Mouse (Mus musculus) neural tube, embryonic 13.5 days (tissue): ENCODE data around the gene Dpyd. TPM values are rescaled to one million over a fixed set of nuclear protein-coding genes. Genes with fewer than 3 reads are reported as not detected.
A peak's percentile ranks its signal among the peaks of the same experiment; 100 is the strongest.

Source experiments
- ATAC-seq: fragments of 200-750 bp; cut with Nextera tagmentation; 2 replicates; pipeline ENCODE4 v1.8.0; 2017; ENCODE audit warnings: low read depth, mild to moderate bottlenecking, moderate TSS enrichment, moderate library complexity
- H3K27ac ChIP-seq: fragments of 300-500 bp; sonication (generic); replicated peaks from 2 replicates; pipeline ENCODE4 v1.5.1; 2015; ENCODE audit warnings: moderate library complexity, mild to moderate bottlenecking, inconsistent platforms
- H3K27me3 ChIP-seq: fragments of 300-500 bp; sonication (generic); 2 replicates; pipeline ENCODE4 v1.6.1; 2015; ENCODE audit warnings: mild to moderate bottlenecking, inconsistent platforms
- H3K36me3 ChIP-seq: fragments of 300-500 bp; sonication (generic); 2 replicates; pipeline ENCODE4 v1.6.1; 2015; ENCODE audit warnings: mild to moderate bottlenecking, inconsistent platforms
- H3K4me1 ChIP-seq: fragments of 300-500 bp; sonication (generic); replicated peaks from 2 replicates; pipeline ENCODE4 v1.6.1; 2015; ENCODE audit warnings: inconsistent platforms
- H3K4me2 ChIP-seq: fragments of 300-500 bp; sonication (generic); 2 replicates; pipeline ENCODE4 v1.6.1; 2015; ENCODE audit warnings: inconsistent platforms, mild to moderate bottlenecking, moderate library complexity
- H3K4me3 ChIP-seq: fragments of 300-500 bp; sonication (generic); 2 replicates; pipeline ENCODE4 v1.5.1; 2015; ENCODE audit warnings: mild to moderate bottlenecking, inconsistent platforms
- H3K9ac ChIP-seq: fragments of 300-500 bp; sonication (generic); 2 replicates; pipeline ENCODE4 v1.6.1; 2015; ENCODE audit warnings: moderate library complexity, mild to moderate bottlenecking, inconsistent platforms
- H3K9me3 ChIP-seq: fragments of 300-500 bp; sonication (generic); 2 replicates; pipeline ENCODE4 v1.6.1; 2016; ENCODE audit warnings: inconsistent platforms
- WGBS: fragments of 180-500 bp; shearing (Covaris S2); methylation state at CpG from one replicate; pipeline ENCODE4 v1.1.7; 2015; 5-methylcytosine and 5-hydroxymethylcytosine counted together
- polyA plus RNA-seq: library from polyadenylated mRNA; unstranded; fragments of >200 nt; fragmentation: Nextera tagmentation; extraction: Ambion mirVana; gene quantifications from 2 replicates; pipeline ENCODE4 v1.2.1, GENCODE M21; 2015

The Dpyd gene
- polyA plus RNA-seq, 1 experiment from 2014 or later, result 6.0 TPM

- no peak for ATAC-seq
- Histone ChIP-seq H3K4me1 (no peaks in the 10 kb centered on the region), H3K4me3 (no peak overlapping the region), H3K36me3 (no peaks in the 10 kb centered on the region), H3K9me3 (no peaks in the 10 kb centered on the region), H3K9ac (no peak overlapping the region), H3K27me3 (no peaks in the 10 kb centered on the region), H3K4me2 (no peak overlapping the region), H3K27ac (no peak overlapping the region)
- 56% methylated on average over 1 of the region's 1 CpGs for WGBS
Measured at GRCm38 (mm10) chr3:119042611-119043010, 480.7 kb downstream of the Dpyd start.

- Histone ChIP-seq H3K9me3 (no peaks in the 10 kb centered on the region), H3K27me3 (no peaks in the 10 kb centered on the region), H3K27ac (no peak overlapping the region), H3K4me1 (no peaks in the 10 kb centered on the region), H3K4me3 (no peak overlapping the region), H3K4me2 (no peak overlapping the region), H3K9ac (no peak overlapping the region), H3K36me3 (no peaks in the 10 kb centered on the region)
- ATAC-seq, result no peak
- 97% methylated on average over 1 of the region's 1 CpGs for WGBS
Measured at GRCm38 (mm10) chr3:119056144-119056543, 494.2 kb downstream of the Dpyd start.

GRCm38 (mm10) chr3:119063214-119063613, 501.3 kb downstream of the Dpyd start:
- Histone ChIP-seq H3K27me3 (no peaks in the 10 kb centered on the region), H3K4me2 (no peak overlapping the region), H3K9ac (no peak overlapping the region), H3K27ac (peak overlapping the region; percentile 38; the same call in 1 of the 2 replicates), H3K9me3 (no peaks in the 10 kb centered on the region), H3K4me1 (peaks cover 11% of the 10 kb centered on the region), H3K36me3 (no peaks in the 10 kb centered on the region), H3K4me3 (no peak overlapping the region)
- 23% methylated on average over 4 of the region's 4 CpGs for WGBS
- peak; percentile 76; the same call in 1 of the 2 replicates for ATAC-seq

DNA sequence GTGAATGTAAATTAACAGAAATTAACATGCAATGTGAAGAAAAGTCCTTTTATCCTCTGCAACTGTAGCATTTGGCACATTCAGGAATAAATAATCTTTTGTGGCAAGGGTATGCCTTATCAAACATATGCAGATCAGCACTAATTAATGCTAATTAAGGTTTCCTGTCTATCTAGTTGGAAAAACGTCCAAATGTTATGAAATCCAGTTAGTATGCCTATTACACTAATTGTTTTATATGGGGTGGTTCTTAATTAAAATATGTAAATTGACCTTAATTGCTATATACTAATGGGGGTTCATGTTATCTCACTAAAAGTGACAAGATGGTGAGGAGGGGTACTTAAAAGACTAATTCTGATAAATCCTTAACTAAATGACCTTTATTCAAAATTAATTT, 501.7 kb downstream of the Dpyd start:
- no peak overlapping the region for H3K4me3 ChIP-seq
- H3K36me3 ChIP-seq, result no peaks in the 10 kb centered on the region
- H3K9me3 ChIP-seq, result no peaks in the 10 kb centered on the region
- no peak overlapping the region for H3K4me2 ChIP-seq
- no peak overlapping the region for H3K9ac ChIP-seq
- no peak overlapping the region for H3K27ac ChIP-seq
- 15% methylated on average over 1 of the region's 1 CpGs for WGBS
- peak; percentile 75; the same call in 1 of the 2 replicates for ATAC-seq
- no peaks in the 10 kb centered on the region for H3K27me3 ChIP-seq
- H3K4me1 ChIP-seq, result peaks cover 11% of the 10 kb centered on the region

DNA sequence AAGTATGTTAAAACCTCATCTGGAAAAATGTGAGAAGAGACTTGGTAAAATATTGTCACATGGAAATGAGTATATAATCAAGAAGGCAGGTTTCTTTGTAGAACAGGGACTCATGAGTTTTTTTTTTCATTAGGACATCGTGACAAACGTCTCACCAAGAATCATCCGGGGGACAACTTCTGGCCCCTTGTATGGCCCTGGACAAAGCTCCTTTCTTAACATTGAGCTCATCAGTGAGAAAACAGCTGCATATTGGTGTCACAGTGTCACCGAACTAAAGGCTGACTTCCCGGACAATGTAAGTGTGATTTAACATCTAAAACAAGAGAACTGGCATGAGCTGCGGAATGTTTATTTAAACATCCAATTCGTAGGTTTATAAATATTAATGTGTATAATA, 502.8 kb downstream of the Dpyd start:
- whole genome bisulfite sequencing, result 11% methylated on average over 7 of the region's 7 CpGs

DNA sequence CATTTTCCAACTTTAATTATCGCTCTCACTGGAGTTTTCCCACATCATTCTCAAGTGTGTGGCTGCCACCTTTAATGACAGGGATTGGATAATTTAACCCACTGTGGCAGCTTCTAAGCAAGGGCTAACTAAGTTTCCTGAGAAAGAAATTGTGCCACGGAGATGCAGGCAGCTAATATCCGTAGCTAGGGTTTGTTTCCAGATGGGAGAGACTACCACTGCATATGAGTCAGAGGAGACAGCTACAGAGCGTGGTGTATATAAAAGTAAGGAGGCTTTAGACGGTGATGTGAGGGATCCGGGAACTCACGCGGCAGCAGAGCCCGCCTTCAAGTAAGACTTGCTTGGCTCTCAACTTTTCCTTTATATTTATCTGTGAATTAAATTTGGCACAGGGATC, 505.3 kb downstream of the Dpyd start:
- peaks cover 11% of the 10 kb centered on the region for H3K4me1 ChIP-seq
- no peak overlapping the region for H3K4me2 ChIP-seq
- no peaks in the 10 kb centered on the region for H3K9me3 ChIP-seq
- no peaks in the 10 kb centered on the region for H3K27me3 ChIP-seq
- H3K9ac ChIP-seq, result no peak overlapping the region
- no peak for ATAC-seq
- WGBS, result 84% methylated on average over 9 of the region's 9 CpGs
- no peak overlapping the region for H3K4me3 ChIP-seq
- H3K36me3 ChIP-seq, result no peaks in the 10 kb centered on the region
- H3K27ac ChIP-seq, result no peak overlapping the region

More for the DNA sequence above, 502.8 kb downstream of the Dpyd start:
- no peaks in the 10 kb centered on the region for H3K36me3 ChIP-seq
- no peak overlapping the region for H3K4me3 ChIP-seq
- no peak overlapping the region for H3K9ac ChIP-seq
- no peaks in the 10 kb centered on the region for H3K9me3 ChIP-seq
- no peak for ATAC-seq
- H3K4me2 ChIP-seq, result 0 out of 2 replicates have a peak overlapping the region, but pooled peaks have one; percentile 14
- no peaks in the 10 kb centered on the region for H3K27me3 ChIP-seq
- peaks cover 11% of the 10 kb centered on the region for H3K4me1 ChIP-seq
- H3K27ac ChIP-seq, result no peak overlapping the region

GRCm38 (mm10) chr3:119086618-119087017, 524.7 kb downstream of the Dpyd start:
- WGBS, result 50% methylated on average over 1 of the region's 1 CpGs
- no peak for ATAC-seq

DNA sequence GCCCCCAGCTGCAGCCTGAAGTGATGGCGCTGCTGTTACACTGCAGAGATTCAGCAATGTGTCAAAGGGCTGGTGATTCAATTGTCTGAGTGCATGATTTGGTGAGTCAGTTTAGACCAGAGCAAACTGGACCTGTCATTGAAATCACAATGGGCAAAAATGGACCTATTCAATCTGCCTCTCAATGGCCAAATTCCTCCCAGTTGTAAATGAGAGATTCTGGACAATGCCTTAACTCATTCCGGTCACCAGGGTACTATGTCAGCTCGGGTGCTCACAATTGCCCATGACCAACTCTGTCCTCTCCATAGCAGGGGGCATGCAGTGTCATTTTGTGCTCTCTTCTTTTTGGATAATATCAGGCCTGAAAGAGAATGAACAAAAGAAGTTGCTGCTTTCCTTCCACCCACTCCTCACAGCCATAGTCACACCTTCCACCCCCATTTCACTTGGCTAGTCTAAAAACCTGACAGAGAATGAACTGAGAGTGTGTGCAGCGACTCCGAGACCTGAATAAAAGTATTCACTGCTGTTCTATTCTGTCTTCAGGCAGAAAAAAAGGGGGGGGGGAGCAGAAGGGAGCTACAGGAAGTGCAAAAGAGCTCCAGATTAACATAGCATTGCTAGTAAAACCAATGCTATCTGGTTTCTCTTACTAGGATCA, 533.4 kb downstream of the Dpyd start:
- H3K27ac ChIP-seq, result no peak overlapping the region
- H3K36me3 ChIP-seq, result no peaks in the 10 kb centered on the region
- no peak overlapping the region for H3K4me3 ChIP-seq
- H3K4me1 ChIP-seq, result peaks cover 8% of the 10 kb centered on the region; the same call in 1 of the 2 replicates
- WGBS, result 12% methylated on average over 5 of the region's 5 CpGs
- H3K27me3 ChIP-seq, result no peaks in the 10 kb centered on the region
- H3K4me2 ChIP-seq, result no peak overlapping the region
- ATAC-seq, result no peak
- H3K9ac ChIP-seq, result no peak overlapping the region
- no peaks in the 10 kb centered on the region for H3K9me3 ChIP-seq

More at GRCm38 (mm10) chr3:119086618-119087017, 524.7 kb downstream of the Dpyd start:
- Histone ChIP-seq H3K27ac (no peak overlapping the region), H3K36me3 (no peaks in the 10 kb centered on the region), H3K9ac (no peak overlapping the region), H3K4me3 (no peak overlapping the region), H3K9me3 (0 out of 2 replicates have a peak, but pooled peaks cover 4% of the 10 kb centered on the region), H3K4me2 (no peak overlapping the region), H3K4me1 (no peaks in the 10 kb centered on the region), H3K27me3 (no peaks in the 10 kb centered on the region)

GRCm38 (mm10) chr3:119126003-119126402, 564.1 kb downstream of the Dpyd start:
- Histone ChIP-seq H3K9ac (no peak overlapping the region), H3K9me3 (no peaks in the 10 kb centered on the region), H3K4me2 (no peak overlapping the region), H3K4me1 (no peaks in the 10 kb centered on the region), H3K27ac (no peak overlapping the region), H3K4me3 (no peak overlapping the region), H3K27me3 (no peaks in the 10 kb centered on the region), H3K36me3 (no peaks in the 10 kb centered on the region)
- 67% methylated on average over 2 of the region's 2 CpGs for WGBS
- ATAC-seq, result no peak

- Histone ChIP-seq H3K27me3 (no peaks in the 10 kb centered on the region), H3K4me3 (no peak overlapping the region), H3K4me2 (no peak overlapping the region), H3K9ac (no peak overlapping the region), H3K4me1 (no peaks in the 10 kb centered on the region), H3K9me3 (no peaks in the 10 kb centered on the region), H3K27ac (no peak overlapping the region), H3K36me3 (no peaks in the 10 kb centered on the region)
- WGBS, result 65% methylated on average over 1 of the region's 1 CpGs
- ATAC-seq, result no peak
Measured at GRCm38 (mm10) chr3:119128076-119128475, 566.1 kb downstream of the Dpyd start.

DNA sequence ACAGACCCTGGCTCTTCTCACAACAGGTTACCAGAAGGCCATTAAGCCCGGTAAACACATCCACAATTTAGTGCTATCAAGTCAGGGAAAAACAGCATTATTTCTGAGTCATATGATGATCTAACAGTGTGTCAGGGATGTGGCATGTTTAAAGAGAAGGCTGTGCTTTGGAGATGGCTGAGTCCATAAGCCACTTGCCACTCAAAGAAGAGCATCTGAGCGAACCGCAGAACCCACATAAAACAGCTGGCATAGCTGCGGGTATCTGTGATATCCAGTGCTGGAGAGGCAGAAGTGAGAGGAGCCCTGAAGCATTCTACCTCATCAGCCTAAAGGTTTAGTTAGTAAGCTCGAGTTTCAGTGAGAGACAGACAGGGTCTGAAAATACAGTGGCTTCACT, 581.1 kb downstream of the Dpyd start:
- Histone ChIP-seq H3K4me3 (no peak overlapping the region), H3K27ac (peak overlapping the region; percentile 43; the same call in 1 of the 2 replicates), H3K27me3 (no peaks in the 10 kb centered on the region), H3K4me2 (no peak overlapping the region), H3K36me3 (no peaks in the 10 kb centered on the region), H3K9ac (no peak overlapping the region), H3K9me3 (no peaks in the 10 kb centered on the region), H3K4me1 (peaks cover 6% of the 10 kb centered on the region; the same call in 1 of the 2 replicates)
- 45% methylated on average over 5 of the region's 5 CpGs for WGBS
- no peak for ATAC-seq

DNA sequence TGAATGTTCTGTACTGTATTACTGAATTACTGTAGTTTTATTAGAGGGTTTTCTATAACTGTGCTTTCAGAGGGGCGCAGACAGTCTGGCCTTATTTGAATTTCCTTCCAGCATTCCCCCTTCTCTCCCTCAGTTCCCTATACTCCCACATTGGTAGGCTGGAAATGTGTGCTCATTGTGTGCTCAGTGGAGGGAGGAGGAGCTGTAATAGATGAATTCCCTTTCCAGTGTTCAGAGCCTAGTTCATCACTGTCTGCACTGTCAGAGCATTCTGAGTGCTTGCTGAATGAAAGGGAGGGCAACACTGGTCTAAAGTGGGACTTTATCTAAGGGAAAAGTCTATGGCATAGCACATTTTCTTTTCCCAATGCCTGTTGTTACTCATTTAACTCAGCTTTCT, 582.9 kb downstream of the Dpyd start:
- Histone ChIP-seq H3K27me3 (no peaks in the 10 kb centered on the region), H3K27ac (no peak overlapping the region), H3K4me3 (no peak overlapping the region), H3K9me3 (no peaks in the 10 kb centered on the region), H3K9ac (no peak overlapping the region), H3K4me1 (peaks cover 6% of the 10 kb centered on the region; the same call in 1 of the 2 replicates), H3K4me2 (no peak overlapping the region), H3K36me3 (no peaks in the 10 kb centered on the region)
- ATAC-seq, result peak; percentile 61
- 86% methylated on average over 1 of the region's 1 CpGs for WGBS
